Mouse (Mus musculus) kidney, adult 2 months (tissue): ENCODE measurements around the gene Ajap1.

ENCODE experiments used
- CTCF ChIP-seq: fragments of 200-500 bp; conservative IDR thresholded peaks from 2 replicates; pipeline ENCODE4 v1.5.1; 2011; ENCODE audit warnings: low read depth, mild to moderate bottlenecking, control low read depth, low read length, moderate library complexity, mixed read lengths; ENCODE audit not compliant: insufficient read depth, insufficient read length
- POLR2A ChIP-seq: fragments of 200-500 bp; IDR thresholded peaks from one replicate; pipeline ENCODE4 v1.6.1; 2011; ENCODE audit warnings: low read depth, low read length, control low read depth

- TF ChIP-seq CTCF (no peak), POLR2A (no peak)
These were observed 3.3 kb upstream of the Ajap1 start for GRCm38 (mm10) chr4:153485913-153486312.
